Mouse (Mus musculus) regulatory T cell (primary cell): ENCODE data around the gene Smok3c.
"Not testable (repeated sequence)": the region's sequence is repeated elsewhere in the genome, so short reads cannot be mapped to it uniquely, and the experiment has no call there.

Experiments
- in situ Hi-C: fragments of 300-600 bp; cut with MboI, MseI; formaldehyde crosslinking; loops from one replicate; pipeline ENCODE4 v1.15.1; 2025; ENCODE audit warnings: high pct_unique_total_duplicates

Smok3c gene

GRCm38 (mm10) chr5:138094474-138094873 lies 41.5 kb downstream of the Smok3c start:
- in situ Hi-C loops: no loop called here

- in situ Hi-C loops: no loop called here
Measured at GRCm38 (mm10) chr5:138104976-138105375, 52.0 kb downstream of the Smok3c start.

GRCm38 (mm10) chr5:138107130-138107529 lies 54.1 kb downstream of the Smok3c start:
- in situ Hi-C loops: no loop called here

GRCm38 (mm10) chr5:138109847-138110396 lies 56.9 kb downstream of the Smok3c start:
- in situ Hi-C loops: not testable (repeated sequence)
